Comparison of ENCODE assay signal across 18 mouse cellular contexts in genomic region chr14:80516626-80517025, GRCm38 (mm10).
"Had no signal": no experiment of that assay in that cellular context is flagged by ENCODE, and none has a peak within 500 bp of the region (broad histone marks: within the 10 kb centered on the region; RNA-seq: fewer than 3 reads in every experiment).

No protein-coding gene starts in this region.

- H3K9ac ChIP-seq: lung, embryonic 14.5 days; midbrain, embryonic 13.5 days; neural tube, embryonic 13.5 days; neural tube, embryonic 15.5 days had no signal

- DNase-seq: lung, adult 18-20 months; lung, embryonic 14.5 days; lung, postnatal 10 days; lung, postnatal 4 days; retina, postnatal 1 day; right cerebral cortex, adult 18-20 months; right cerebral cortex, postnatal 25 days; right cerebral cortex, postnatal 4 days; spleen, adult 18-20 months; thymus, adult 18-20 months; thymus, postnatal 14 days; thymus, postnatal 36 days had no signal

- H3K27ac ChIP-seq: midbrain, embryonic 10.5 days; midbrain, embryonic 13.5 days; neural tube, embryonic 13.5 days; neural tube, embryonic 15.5 days had no signal

- ATAC-seq: midbrain, embryonic 13.5 days; midbrain, embryonic 16.5 days had no signal

- H3K36me3 ChIP-seq: midbrain, embryonic 10.5 days; midbrain, embryonic 13.5 days; neural tube, embryonic 13.5 days; neural tube, embryonic 15.5 days had no signal

- H3K9me3 ChIP-seq: midbrain, embryonic 10.5 days; midbrain, embryonic 13.5 days; neural tube, embryonic 13.5 days; neural tube, embryonic 15.5 days had no signal

- H3K4me2 ChIP-seq: lung, embryonic 14.5 days; midbrain, embryonic 13.5 days; neural tube, embryonic 13.5 days; neural tube, embryonic 15.5 days had no signal

- H3K4me1 ChIP-seq: neural tube, embryonic 13.5 days; neural tube, embryonic 15.5 days had no signal

- H3K4me3 ChIP-seq: midbrain, embryonic 10.5 days; midbrain, embryonic 13.5 days; myocyte; neural tube, embryonic 13.5 days; neural tube, embryonic 15.5 days had no signal

- H3K27me3 ChIP-seq: neural tube, embryonic 13.5 days; neural tube, embryonic 15.5 days had no signal
